Mouse (Mus musculus) MEL (cell line): ENCODE results near the gene Hoxd11.

Experiments used
- CTCF ChIP-seq, 3 experiments: IDR thresholded peaks in 2 of 3; conservative IDR thresholded peaks in 1 of 3; 2 replicates each; pipeline ENCODE4 v1.5.1; 2011 to 2012; ENCODE audit warnings: low read length in 3 of 3, low read depth in 2 of 3, mild to moderate bottlenecking in 2 of 3, improper control_type of control experiment in 1 of 3, inconsistent platforms in 1 of 3, mixed read lengths in 1 of 3, moderate library complexity in 1 of 3; ENCODE audit not compliant: control insufficient read depth in 1 of 3, insufficient read depth in 1 of 3, poor library complexity in 1 of 3, severe bottlenecking in 1 of 3
- EP300 ChIP-seq, 2 experiments: IDR thresholded peaks; 2 replicates each; pipeline ENCODE4 v1.6.1; 2011; ENCODE audit warnings: improper control_type of control experiment in 2 of 2, low read length in 2 of 2, low read depth in 1 of 2, mild to moderate bottlenecking in 1 of 2
- GABPA ChIP-seq: IDR thresholded peaks from 2 replicates; pipeline ENCODE4 v1.6.1; 2012; ENCODE audit warnings: low read depth, mild to moderate bottlenecking, inconsistent platforms, low read length, improper control_type of control experiment, moderate library complexity
- HCFC1 ChIP-seq: IDR thresholded peaks from 2 replicates; pipeline ENCODE4 v1.6.1; 2012; ENCODE audit warnings: low read depth, mild to moderate bottlenecking, inconsistent platforms, low read length, improper control_type of control experiment, moderate library complexity
- MAZ ChIP-seq: IDR thresholded peaks from 2 replicates; pipeline ENCODE4 v1.6.1; 2012; ENCODE audit warnings: low read depth, mild to moderate bottlenecking, inconsistent platforms, low read length, improper control_type of control experiment
- POLR2A ChIP-seq, 2 experiments: IDR thresholded peaks; 2 replicates each; pipeline ENCODE4 v1.6.1; 2011 to 2012; ENCODE audit warnings: low read length in 2 of 2, mild to moderate bottlenecking in 2 of 2, control low read depth in 1 of 2, improper control_type of control experiment in 1 of 2, low read depth in 1 of 2, moderate library complexity in 1 of 2; ENCODE audit not compliant: control insufficient read depth in 1 of 2, insufficient read depth in 1 of 2, poor library complexity in 1 of 2
- USF1 ChIP-seq: IDR thresholded peaks from 2 replicates; pipeline ENCODE4 v1.6.1; 2014; ENCODE audit warnings: low read depth, mild to moderate bottlenecking, inconsistent platforms, low read length, improper control_type of control experiment, moderate library complexity

GRCm38 (mm10) chr2:74666411-74666810 is 12.9 kb upstream of the Hoxd11 start:
- TF ChIP-seq CTCF (IDR thresholded peaks at IDR 0.05 in 2 of 3, conservative IDR thresholded peaks at IDR 0.05 in 1 of 3; ENCODE audit: control insufficient read depth in 1 of 3, insufficient read depth in 1 of 3, low read depth in 2 of 3, low read length in 3 of 3, poor library complexity in 1 of 3, severe bottlenecking in 1 of 3) (no peak), EP300 (IDR thresholded peaks at IDR 0.05; ENCODE audit: low read depth in 1 of 2, low read length in 2 of 2) (no peak), USF1 (no peak), POLR2A (IDR thresholded peaks at IDR 0.05; ENCODE audit: control insufficient read depth in 1 of 2, insufficient read depth in 1 of 2, low read depth in 1 of 2, low read length in 2 of 2, poor library complexity in 1 of 2) (no peak), MAZ (no peak), HCFC1 (no peak), GABPA (no peak)
